Mouse (Mus musculus): ENCODE measurements around the gene Dcaf12. TPM values are rescaled to one million over a fixed set of nuclear protein-coding genes. Genes with fewer than 3 reads are reported as not detected.

Dcaf12 gene
- total RNA-seq, 2 experiments from 2014 or later: 40.6 to 44.9 TPM

DNA sequence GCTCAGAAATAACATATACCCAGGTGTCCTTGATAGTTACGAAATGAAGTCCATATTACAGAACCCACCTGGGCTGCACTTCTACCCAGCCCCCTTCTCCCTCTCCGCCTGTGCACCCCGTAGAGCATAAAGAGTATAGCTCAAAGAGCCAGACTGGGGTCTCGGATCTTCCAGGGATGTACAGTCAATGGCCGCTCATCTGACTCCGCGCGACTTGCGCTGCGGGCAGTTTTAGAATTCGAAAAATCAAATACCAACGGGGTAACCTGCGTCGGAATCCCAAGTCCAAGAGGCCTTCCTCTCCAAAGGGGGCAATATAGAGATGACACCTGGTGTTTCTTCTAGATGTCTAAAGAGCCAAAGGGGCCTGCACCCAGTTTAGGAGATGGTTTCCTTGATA, 967 bp downstream of the Dcaf12 start:
- intact Hi-C loops (cut with DNase I): loop anchor here (1.0 kb wide), 1 partner anchor 36 kb away; no protein-coding TSS in a partner anchor

DNA sequence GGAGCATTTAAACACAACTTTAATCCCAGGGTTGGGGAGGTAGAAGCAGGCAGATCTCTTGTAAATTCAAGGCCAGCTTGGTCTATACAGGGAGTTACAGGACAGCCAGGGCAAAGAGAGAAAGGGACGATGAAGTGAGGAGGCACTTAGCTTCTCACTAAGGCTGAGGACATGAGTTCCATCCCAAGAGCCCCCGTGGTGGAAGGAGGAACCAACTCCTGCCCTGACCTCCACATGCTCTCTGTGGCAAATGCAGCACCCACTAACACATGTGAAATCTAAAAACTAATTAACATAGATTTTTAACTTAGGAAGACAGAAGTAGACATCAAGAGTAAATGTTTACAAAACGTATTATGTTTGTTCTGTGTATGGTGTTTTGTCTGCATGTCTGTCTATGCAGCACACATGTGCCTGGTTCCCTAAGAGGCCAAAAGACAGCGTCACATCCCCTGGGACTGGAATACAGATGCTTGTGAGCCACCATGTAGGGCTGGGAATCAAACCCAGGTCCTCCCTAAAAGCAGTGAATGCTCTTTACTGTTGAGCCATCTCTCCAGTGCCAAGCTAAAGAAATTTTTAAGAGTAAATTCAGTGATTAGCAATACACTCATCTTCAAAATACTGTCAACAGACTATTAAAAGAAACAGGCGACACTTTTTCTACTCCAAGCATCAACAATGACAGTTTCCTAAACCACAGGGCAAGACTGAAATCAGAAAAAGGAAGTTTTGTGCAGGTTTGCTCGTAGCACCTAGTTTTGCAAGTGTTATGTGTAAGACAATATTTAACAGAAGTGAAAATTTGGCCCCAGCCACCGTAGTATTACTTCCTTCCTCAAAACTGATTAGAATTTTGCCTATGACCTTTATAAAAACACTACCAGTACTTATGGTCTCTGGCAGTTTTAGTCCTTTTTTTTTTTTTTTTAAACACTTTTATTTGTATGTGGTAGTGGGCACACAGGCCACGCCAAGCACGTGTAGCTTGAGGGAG, 3.8 kb downstream of the Dcaf12 start:
- intact Hi-C loops (cut with DNase I): no loop called here
- no peak for DNase-seq

More for the DNA sequence above, 967 bp downstream of the Dcaf12 start:
- DNase-seq: no peak

DNA sequence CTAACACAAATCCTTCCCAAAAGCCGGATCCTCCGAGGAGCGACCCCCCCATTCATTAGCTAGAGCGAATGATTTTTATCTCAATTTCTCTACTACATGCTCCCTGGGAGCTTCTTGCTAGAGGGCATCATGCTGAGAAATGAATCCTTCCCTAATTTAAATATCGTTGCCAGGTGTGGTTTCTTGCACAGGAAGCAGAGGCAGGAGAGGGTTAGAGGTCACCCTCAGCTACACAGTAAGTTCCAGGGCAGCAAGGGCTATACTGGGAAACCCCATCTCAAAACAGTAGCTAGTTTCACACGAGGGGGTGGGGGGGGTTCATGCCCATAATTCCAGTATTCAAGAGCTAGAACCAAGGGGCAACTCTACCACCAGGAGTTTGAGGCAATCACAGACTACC, 7.3 kb downstream of the Dcaf12 start:
- DNase-seq: no peak
- intact Hi-C loops (cut with DNase I): no loop called here

DNA sequence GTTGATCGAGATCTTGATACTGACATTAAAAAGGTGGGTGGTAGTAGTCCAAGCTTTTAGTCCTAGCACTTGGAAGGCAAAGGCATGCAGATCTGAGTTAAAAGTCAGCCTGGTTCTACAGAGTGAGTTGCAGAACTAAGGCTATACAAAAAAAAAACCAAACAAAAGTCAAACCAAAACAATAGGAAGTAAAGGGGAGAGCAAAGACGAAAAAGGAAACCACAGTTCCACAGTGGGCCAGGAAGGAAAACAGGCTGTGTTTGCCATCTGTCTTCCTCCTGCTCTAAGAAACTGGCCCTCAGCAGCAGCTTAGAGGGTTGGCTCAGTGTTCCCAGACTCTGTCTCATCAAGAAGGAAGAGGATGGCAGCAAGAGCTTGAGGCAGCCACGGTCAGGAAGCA, 10.4 kb downstream of the Dcaf12 start:
- DNase-seq: no peak

DNA sequence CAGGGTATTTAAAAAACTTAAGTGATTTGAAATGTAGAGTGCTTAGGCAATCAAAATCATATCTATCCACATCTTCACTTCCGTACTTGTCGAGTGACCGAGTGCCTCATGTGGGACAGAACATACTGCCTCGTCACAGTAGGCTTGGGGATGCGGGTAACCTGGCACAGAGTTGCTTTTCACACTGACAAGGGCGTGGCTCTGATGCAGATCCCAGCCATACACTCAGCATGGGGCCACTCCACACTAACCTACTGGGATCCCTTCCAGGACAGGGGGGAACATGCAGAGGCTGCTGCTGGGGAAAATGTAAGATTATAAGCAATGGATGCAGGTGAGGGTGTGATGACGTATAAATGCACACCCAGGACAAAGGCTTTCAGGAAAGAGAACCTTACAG, 11.0 kb downstream of the Dcaf12 start:
- intact Hi-C loops (cut with DNase I): no loop called here
- DNase-seq: no peak

More for the DNA sequence above, 10.4 kb downstream of the Dcaf12 start:
- intact Hi-C loops (cut with DNase I): no loop called here

DNA sequence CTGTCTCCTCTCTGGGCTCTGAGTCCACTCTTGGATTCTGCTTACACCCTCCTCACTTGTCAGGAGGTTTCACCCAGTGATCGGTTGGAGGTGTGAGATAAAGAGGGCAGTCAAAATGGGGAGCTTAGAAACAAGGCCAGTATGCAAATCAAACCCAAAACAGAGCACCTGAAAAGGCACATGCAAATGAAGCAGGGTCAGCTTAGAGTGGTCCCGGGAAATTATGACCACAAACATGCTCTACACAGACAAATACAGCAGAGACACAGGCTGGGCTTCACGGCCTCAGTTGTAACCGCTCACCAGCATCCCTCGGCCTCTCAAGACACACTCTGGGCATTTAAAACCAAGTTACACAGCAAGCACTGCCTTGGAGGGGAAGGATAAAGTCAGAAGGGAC, 15.7 kb downstream of the Dcaf12 start:
- intact Hi-C loops (cut with DNase I): no loop called here
- DNase-seq: no peak

DNA sequence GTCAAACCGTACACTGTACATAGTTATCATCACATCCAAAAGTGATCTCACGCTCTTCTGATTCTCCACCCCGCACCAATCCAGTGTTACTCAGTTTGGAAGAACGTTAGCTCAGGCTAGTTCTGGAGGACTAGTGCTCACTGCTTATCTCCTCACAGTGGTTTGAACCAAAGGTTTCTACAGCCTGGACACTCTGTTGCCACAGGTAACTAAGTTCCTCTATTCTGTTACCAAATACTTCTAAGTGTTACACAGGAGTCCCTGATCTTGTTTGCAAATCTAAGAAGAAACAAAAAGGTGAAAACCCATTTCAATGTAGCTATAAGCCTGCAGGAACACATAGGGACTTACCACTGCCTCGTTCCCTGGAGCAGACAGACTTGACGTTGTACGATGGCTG, 18.7 kb downstream of the Dcaf12 start:
- no peak for DNase-seq
- intact Hi-C loops (cut with DNase I): no loop called here

DNA sequence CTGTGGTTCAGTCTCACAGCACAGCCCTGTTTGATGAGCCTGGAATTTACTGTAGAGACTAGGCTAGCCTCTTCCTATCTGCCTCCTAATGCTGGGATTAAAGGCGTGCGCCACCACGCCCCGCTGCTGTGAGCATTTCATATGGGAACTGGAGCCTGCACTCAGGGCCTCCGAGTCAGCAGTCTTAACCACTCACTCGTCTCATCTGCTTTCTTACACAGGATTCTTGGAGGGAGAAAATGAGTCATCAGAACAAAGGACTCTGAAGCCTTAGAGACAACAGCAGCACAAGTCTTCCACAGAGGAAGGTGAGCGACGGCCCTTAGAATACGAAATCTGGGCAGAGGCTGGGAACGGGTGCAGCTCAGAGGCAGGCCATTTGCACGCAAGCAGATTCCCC, 19.2 kb downstream of the Dcaf12 start:
- intact Hi-C loops (cut with DNase I): no loop called here

DNA sequence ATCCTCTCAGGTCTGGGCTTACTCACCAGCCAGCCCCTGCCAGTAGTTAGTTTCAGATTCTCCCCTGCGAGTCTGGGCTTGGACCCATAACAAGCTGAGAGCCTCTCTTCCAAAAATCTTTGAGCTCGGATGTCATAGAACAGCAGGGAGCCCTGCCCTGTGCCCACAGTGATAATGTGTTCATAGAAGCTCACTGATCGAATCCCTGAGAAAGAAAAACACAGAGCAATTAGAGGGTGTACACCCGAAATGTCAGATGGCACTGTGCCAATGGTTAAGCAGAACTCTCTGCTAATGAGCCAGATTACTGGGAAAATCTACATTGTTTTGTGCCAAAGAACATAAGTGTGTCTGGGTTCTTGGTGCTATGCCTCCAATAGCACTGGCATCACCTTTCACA, 20.8 kb downstream of the Dcaf12 start:
- no peak for DNase-seq
- intact Hi-C loops (cut with DNase I): no loop called here

More for the DNA sequence above, 19.2 kb downstream of the Dcaf12 start:
- no peak for DNase-seq

DNA sequence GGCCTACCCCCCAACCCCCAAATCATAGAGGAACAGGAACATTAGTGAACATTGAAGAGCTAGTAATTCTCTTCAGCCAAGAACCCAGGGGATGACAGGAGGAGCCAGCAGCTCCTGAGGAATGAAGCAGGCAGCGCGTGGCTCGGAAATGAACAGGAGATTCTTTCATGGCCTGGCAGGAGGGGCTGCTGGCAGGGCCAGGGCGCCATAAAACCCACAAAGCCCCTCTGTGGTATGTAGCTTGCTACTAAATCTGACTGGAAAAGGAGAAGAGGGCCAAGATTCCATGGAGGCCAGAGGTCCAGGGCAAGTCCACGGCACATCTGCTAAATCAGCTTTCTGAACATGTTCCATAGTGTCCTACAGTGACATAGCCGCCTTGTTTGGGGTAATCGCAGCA, 24.9 kb downstream of the Dcaf12 start:
- no peak for DNase-seq
- intact Hi-C loops (cut with DNase I): loop anchor here (5.0 kb wide), 1 partner anchor 238 kb away; no protein-coding TSS in a partner anchor

DNA sequence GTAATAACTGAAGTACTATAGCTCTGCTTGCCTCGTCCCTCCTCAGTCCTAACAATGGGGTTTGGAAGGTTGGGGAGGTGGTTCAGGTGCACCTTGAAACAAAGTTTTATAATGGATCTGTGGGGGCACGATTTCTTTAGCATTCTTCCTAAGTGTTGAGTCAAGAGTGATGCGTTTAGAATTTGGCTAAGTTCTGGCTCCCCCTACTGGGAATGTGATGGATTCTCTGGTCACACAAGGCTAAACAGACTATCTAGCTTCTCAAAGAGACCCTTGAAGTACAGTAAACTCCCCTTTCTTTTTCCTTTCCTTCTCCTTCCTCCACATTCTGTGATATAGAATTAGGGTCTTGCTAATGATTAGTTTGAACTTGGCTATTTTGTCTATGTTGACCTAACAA, 28.3 kb downstream of the Dcaf12 start:
- intact Hi-C loops (cut with DNase I): loop anchor here (1.0 to 5.0 kb wide), 3 partner anchors 60 to 234 kb away; partner anchors contain the start of gene Nol6
- DNase-seq: peak; percentile 51 to 68

DNA sequence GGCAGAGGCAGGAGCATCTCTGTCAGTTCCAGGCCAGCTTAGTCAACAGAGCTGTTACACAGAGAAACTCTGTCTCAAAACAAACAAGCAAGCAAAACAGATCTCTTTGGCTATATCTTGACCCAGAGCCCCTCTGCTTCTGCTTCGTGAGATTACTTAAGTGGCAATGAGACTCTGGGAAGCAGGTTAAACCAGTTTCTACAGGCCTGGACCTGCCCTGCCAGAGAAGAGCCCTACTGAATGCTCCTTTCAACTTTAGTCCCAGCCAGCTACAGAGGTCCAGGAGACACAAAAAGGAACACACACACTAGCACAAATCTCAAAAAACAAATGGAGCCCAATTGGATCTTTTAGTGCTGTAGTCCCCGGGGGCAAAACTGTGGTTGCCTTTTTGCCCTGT, 30.6 kb downstream of the Dcaf12 start:
- DNase-seq: no peak
- intact Hi-C loops (cut with DNase I): no loop called here

DNA sequence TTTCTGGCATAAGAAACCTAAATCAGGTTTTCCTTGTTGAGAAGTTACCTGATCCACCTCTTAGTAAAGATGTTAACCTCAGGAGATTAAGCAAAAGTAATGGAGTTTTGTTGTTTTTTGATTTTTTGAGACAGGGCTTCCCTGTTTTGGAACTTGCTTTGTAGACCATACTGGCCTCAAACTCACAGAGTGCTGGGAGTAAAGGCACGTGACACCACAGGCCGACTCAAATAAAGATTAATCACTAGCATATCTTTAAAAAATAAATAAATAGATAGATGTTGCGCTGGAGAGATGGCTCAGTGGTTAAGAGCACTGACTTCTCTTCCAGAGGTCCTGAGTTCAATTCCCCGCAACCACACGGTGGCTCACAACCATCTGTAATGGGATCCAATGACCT, 38.8 kb downstream of the Dcaf12 start:
- intact Hi-C loops (cut with DNase I): no loop called here
- DNase-seq: no peak

DNA sequence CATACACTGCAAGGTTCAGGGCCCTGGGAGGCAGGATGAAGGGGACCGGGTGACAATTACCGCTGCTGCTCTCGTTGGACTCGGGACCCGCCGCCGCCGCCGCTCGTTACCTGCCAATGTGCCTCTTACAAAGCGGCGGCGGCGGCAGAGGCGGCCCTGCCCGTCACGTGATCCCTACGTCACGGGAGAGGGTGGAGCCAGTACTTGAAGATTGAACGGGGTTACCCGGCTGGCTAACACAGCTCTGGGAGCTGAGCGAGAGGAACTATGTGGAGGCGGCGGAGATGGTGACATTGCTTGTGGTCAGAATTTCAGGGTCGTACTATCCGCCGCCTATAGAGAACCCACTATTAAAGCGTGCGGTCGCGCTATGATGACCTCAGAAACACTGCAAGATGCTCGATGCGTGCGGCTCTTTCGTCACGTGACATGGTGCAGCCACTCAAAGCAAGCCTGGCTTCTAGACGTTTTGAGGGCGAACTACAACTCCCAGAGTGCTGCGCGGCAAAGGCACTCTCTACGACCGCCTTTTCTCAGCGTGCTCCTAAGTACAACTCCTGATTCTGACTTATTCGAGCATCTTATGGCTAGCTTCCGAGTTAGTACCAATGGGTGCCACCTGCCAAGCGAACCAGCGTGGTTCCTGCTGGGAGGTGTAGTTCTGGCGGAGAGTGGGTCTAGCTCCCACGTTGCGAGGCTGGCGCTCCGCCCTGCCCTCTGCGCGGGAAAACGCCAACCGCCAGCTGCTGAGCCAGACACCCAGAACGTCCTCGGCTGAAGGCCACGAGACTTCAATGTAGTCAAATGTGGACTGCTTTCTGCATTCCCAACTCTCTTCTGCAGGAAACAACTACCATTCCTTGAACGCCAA, 39.5 kb downstream of the Dcaf12 start, which contains the start of gene Ubap2:
Ubap2 (minus strand) TSS at position 165 of the 871 bp plus-strand sequence.
- peak; percentile 98 for DNase-seq
- intact Hi-C loops (cut with DNase I): loop anchor here (5.0 kb wide), 1 partner anchor 138 kb away; the partner anchor contains the start of gene Ube2r2

DNA sequence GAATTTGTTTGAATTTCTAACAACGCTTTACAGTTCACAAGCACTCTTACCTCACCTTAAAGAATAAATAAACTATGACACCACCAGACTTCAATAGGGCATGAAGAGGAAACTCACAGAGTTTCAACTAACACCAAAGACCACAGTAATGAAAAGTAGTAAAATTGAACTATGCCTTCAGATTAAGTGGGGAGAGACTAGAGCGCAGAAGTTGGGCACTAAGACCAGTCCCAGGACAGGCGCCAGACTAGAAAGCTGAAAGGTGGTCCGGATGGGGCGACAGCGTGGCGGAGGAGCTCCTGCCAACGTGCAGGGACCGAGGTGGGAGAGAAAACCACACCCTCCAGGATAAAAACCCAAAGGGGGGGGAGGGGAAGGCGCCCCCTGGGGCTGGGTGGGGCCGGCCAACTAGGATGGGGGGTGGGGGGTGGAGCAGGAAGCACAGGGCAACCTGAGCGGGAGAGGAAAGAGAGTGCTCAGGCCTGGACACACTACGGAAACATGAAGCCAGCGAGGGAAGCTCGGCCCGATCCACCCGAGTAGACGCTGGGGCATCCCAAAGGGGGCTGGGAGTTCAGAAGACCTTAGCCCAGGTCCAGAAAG, 40.2 kb downstream of the Dcaf12 start:
- no peak for DNase-seq

DNA sequence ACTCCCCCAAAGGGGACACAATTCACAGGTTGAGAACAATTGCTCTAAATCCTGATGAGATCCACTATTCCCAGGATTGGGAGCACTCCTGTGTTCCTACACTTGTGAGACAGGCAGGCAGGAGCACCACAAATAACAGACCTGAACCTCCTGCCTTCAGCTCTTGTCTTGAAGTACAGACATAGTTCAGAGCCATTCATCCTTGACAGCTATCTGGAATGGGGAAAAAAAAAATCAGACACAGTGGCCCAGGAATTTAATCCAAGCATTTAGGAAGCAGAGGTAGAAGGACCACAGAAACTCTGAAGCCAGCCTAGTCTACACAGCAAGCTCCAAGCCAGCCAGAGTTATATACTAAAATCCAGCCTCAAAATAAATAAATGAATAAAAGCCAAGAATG, 46.6 kb downstream of the Dcaf12 start:
- intact Hi-C loops (cut with DNase I): no loop called here
- no peak for DNase-seq

More for the DNA sequence above, 40.2 kb downstream of the Dcaf12 start:
- intact Hi-C loops (cut with DNase I): loop anchor here (5.0 kb wide), 1 partner anchor 137 kb away; the partner anchor contains the start of gene Ube2r2

DNA sequence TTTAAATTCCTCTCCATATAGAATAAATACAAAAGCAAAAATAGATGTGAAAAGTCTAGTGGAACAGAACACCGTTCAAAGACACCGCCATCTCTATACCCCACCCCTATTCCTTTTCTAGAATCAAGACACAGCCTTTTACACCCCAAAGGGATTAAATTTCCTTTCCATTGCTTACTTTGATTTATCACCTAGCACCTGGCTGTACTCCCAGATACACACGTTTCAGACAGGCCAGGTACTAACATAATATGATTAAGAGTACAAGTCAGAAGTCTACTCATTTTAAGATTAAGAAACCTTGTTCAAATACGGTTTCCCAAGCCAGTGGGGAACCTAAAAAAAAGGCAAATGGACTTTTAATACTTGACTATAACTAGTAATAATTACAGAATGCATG, 48.3 kb downstream of the Dcaf12 start:
- intact Hi-C loops (cut with DNase I): no loop called here
- DNase-seq: no peak

DNA sequence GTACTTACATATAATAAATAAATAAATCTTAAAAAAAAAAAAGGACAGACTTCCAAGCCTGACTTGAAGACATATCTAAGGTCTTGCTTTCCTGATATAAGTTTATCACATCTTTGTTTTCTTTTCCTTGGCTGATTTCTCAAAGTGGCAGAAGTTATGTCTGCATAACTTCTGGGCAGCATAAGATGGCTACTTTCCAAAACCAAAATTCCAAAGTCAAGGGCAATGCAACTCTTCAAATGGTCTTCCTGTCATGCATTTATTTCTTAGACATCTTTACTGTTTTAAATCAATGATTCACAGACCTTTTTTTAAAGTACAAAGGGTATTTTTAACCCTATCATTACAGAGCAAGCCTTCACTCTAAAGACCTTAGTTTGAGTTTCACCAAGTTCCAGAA, 54.0 kb downstream of the Dcaf12 start:
- DNase-seq: no peak

DNA sequence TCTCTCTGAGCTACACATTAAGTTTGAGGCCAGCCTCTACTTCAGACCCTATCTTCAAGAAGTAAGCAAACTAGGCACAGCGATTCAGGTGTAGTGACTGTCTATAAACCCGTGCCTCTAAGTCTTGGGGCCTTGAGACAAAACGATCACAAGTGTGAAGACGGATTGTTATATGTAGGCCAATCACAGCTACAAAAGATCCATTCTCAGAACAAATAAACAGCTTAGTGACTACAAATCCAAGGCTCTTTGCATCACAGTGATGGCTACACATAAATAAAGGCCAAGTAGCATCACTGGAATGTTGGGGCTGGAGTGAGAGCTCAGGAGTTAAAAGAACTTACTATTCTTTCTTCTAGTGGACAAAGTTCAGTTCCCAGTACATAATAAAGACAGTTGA, 55.7 kb downstream of the Dcaf12 start:
- no peak for DNase-seq
- intact Hi-C loops (cut with DNase I): no loop called here

More for the DNA sequence above, 54.0 kb downstream of the Dcaf12 start:
- intact Hi-C loops (cut with DNase I): no loop called here

DNA sequence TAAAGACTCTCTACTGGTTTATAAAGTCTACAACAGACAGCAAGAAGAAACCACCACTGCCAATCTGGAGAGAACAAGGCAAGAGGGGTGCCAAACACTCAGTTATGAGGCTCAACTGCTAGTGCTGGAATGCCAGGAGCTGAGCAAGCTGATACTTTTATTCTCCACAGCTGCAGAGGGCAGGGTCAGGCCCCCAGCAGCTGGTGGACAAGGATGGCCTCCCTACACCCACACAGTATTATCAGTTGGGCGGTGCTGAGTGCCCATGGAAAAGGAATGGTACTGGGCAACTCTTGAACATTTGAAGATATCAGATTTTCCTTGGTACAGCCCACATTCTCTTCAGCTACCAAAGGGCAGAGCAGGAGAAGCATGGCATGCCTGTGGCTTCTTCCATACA, 56.9 kb downstream of the Dcaf12 start:
- intact Hi-C loops (cut with DNase I): no loop called here
- DNase-seq: peak; percentile 15 to 22

Measured in heart, postnatal 10 days (tissue).